Mouse (Mus musculus): ENCODE results near the gene Uck1. TPM values are rescaled to one million over a fixed set of nuclear protein-coding genes. Genes with fewer than 3 reads are reported as not detected.

Uck1 gene
- polyA plus RNA-seq, 1 experiment = 56.3 TPM

- 86% methylated on average over 7 of the region's 7 CpGs for WGBS
- no peak for DNase-seq (ENCODE audit: low read depth, low spot score)
Observed at GRCm38 (mm10) chr2:32221577-32221976, 38.4 kb downstream of the Uck1 start.

DNA sequence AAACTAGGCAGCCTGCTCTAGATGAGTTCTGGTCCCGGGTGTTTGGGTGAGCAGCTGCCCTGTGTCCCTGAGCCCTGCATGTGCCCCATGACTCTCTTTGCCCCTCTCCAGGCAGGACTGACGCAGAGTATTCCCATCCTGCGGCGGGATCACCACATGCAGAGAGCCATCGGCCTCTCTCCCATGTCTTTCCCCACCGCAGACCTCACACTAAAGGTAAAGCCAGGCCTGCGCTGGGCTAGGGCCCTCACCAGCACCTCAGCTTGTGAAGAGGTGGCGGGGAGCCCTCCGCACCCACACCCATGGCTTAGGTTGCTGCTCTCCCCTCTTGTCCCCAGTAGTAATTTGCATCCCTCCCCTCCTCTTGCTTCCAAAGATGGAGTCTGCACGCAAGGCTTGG lies 39.0 kb downstream of the Uck1 start:
- WGBS = 97% methylated on average over 10 of the region's 10 CpGs
- DNase-seq (ENCODE audit: low read depth, low spot score) = no peak

GRCm38 (mm10) chr2:32220021-32220420 lies 39.9 kb downstream of the Uck1 start:
- DNase-seq (ENCODE audit: low read depth, low spot score) = no peak
- whole genome bisulfite sequencing = 88% methylated on average over 6 of the region's 6 CpGs

DNA sequence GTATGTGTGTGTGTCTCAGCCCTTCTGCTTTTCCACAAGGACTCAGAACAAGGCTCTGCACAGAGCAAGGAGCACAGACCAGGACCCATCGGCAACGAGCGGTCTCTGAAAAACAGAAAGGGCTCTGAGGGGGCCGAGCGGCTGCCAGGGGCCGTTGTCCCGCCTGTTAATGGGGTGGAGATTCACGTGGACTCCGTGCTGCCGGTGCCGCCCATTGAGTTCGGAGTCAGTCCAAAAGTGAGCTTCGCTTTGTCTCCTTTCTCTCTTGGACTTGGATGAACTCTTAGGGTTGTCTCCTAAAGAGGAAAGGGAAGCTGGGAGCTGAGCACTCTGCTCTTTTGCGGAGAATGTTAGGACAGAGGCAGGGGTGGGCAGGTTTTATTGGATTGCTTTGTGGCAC lies 40.5 kb downstream of the Uck1 start:
- WGBS = 93% methylated on average over 14 of the region's 14 CpGs
- DNase-seq (ENCODE audit: low read depth, low spot score) = no peak

DNA sequence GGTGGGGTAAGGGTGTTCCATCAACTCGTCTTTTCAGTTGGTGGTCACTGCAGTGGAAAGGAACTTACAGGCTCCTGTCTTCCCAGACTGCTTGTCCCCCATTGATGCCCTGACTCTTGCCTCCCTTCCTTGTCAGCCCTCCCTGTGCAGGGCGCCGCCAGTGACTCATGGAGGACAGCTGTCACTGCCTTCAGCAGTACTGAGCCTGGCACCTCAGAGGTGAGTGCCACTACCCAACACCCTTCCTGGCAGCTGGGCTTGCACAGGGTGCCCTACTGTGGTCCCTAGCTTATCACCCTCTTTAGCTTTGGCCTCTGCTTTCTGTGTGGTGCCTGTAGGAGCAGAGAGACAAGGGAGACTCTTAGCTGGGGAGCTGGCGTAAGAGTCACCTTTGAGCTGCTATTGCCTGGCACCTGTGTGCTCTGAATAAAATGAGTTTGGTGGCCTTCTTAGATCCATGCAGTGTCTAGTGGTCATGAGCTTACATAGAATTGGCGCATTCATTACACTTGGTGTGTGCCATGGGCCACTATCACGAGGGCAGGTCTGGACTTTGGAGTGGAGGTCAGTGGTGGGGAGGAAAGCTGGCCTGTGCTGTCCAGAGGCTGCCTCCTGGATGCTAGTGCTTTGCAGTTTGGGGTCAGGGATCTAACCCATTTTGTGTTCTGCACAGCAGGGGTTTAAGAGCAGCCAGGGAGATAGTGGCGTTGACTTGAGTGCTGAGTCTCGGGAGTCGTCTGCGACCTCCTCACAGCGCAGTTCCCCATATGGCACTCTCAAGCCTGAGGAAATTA lies 41.2 kb downstream of the Uck1 start:
- 90% methylated on average over 11 of the region's 11 CpGs for WGBS
- DNase-seq (ENCODE audit: low read depth, low spot score) = no peak

DNA sequence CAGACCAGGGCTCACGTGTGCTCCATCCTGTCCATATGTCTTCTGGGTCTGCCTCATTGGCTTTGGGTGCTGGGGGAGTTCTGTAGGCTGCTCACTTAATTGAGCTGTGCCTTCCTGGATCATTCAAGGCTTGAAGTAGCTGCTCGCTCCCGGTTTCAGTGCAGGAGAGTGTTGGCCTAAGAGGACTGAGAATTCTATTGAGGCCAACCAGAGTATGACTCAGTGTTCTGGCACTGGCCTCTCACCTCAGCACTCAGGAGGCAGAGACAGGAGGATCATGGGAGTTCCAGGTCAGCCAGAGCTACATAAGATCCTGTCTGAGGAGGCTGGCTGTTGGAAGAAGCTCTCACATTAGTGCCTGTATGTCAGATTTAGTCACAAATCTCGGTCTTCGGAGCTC lies 41.8 kb downstream of the Uck1 start:
- no peak for DNase-seq (ENCODE audit: low read depth, low spot score)
- WGBS = 94% methylated on average over 5 of the region's 5 CpGs

DNA sequence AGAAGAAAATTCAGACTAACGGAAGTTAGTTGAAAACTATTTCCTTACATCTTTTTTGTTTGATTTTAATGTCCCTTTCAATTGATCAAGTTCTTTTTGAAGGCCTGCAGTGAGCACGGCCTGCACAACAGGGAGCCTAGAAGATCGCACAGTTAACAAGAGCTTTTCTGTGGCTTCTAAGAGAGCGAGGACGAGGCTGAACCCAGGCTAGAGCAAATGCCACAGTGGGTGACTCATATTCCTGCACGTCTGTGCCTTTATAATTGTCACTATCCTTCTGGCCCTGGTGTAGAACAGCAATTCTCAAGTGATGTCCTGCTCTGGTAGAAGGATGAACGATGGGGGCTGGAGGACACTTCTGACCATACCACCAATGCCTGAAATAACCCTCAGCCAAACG lies 42.3 kb downstream of the Uck1 start:
- WGBS = 87% methylated on average over 8 of the region's 8 CpGs
- DNase-seq (ENCODE audit: low read depth, low spot score) = no peak

GRCm38 (mm10) chr2:32216506-32216905 lies 43.5 kb downstream of the Uck1 start:
- DNase-seq (ENCODE audit: low read depth, low spot score) = no peak
- 88% methylated on average over 10 of the region's 10 CpGs for WGBS

GRCm38 (mm10) chr2:32215576-32215975 lies 44.4 kb downstream of the Uck1 start:
- 87% methylated on average over 10 of the region's 10 CpGs for WGBS
- no peak for DNase-seq (ENCODE audit: low read depth, low spot score)

GRCm38 (mm10) chr2:32213000-32213399 lies 47.0 kb downstream of the Uck1 start:
- 60% methylated on average over 10 of the region's 10 CpGs for WGBS

DNA sequence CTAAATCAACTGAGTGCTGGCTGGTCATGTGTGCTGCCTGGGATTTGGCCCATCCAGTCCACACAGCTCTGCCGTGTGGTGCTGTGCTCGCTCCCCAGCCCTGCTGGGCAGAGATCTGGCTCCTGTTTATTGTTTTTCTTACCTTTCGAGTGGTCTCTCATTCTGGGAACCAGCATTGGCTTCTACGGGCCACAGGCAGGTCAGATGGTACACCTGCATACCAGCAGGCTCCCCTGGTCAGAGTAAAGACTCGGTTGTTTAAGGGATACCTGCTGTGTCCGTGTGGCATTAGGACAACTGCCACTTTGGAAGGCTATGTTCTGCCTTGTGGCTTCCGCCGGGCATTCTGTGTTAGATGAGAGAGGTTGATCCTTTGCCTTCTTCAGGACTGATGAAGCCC lies 48.3 kb downstream of the Uck1 start:
- 92% methylated on average over 8 of the region's 8 CpGs for WGBS
- DNase-seq (ENCODE audit: low read depth, low spot score) = no peak

More at GRCm38 (mm10) chr2:32213000-32213399, 47.0 kb downstream of the Uck1 start:
- no peak for DNase-seq (ENCODE audit: low read depth, low spot score)

- DNase-seq (ENCODE audit: low read depth, low spot score) = no peak
- WGBS = 79% methylated on average over 1 of the region's 1 CpGs
Observed at GRCm38 (mm10) chr2:32207682-32208081, 52.3 kb downstream of the Uck1 start.

Other genes starting within 250 kb of the Uck1 start
- gene Fam78a, start 175.3 kb downstream of the Uck1 start, polyA plus RNA-seq (2012; rRNA removed) = 9.8 and 13.2 TPM in 2 replicates
- gene Plpp7, start 164.6 kb downstream of the Uck1 start, polyA plus RNA-seq (2012; rRNA removed) = 1.8 and 2.1 TPM in 2 replicates
- 13.3 and 17.0 TPM in 2 replicates for gene Prrc2b, start 109.1 kb downstream of the Uck1 start, polyA plus RNA-seq (2012; rRNA removed)
- 18.8 and 27.7 TPM in 2 replicates for gene Pomt1, start 23.6 kb downstream of the Uck1 start, polyA plus RNA-seq (2012; rRNA removed)
- 26.0 and 30.7 TPM in 2 replicates for gene Golga2, start 27.2 kb upstream of the Uck1 start, polyA plus RNA-seq (2012; rRNA removed)
- gene Swi5, start 27.9 kb upstream of the Uck1 start, polyA plus RNA-seq (2012; rRNA removed) = 155 and 159 TPM in 2 replicates
- gene Ciz1, start 92.2 kb upstream of the Uck1 start, polyA plus RNA-seq (2012; rRNA removed) = 102 and 176 TPM in 2 replicates
- gene Dnm1, start 93.2 kb upstream of the Uck1 start, polyA plus RNA-seq (2012; rRNA removed) = 100 and 165 TPM in 2 replicates
- gene 1110008P14Rik, start 121.8 kb upstream of the Uck1 start, polyA plus RNA-seq (2012; rRNA removed) = 103 and 107 TPM in 2 replicates
- gene Lcn2, start 128.1 kb upstream of the Uck1 start, polyA plus RNA-seq (2012; rRNA removed) = 12.8 and 18.0 TPM in 2 replicates
- 50.3 and 63.9 TPM in 2 replicates for gene Ptges2, start 135.7 kb upstream of the Uck1 start, polyA plus RNA-seq (2012; rRNA removed)
- gene Naif1, start 190.3 kb upstream of the Uck1 start, polyA plus RNA-seq (2012; rRNA removed) = 3.8 and 4.3 TPM in 2 replicates
- gene Slc25a25, start 191.3 kb upstream of the Uck1 start, polyA plus RNA-seq (2012; rRNA removed) = 22.8 and 25.4 TPM in 2 replicates

All from large intestine, adult 2 months (tissue).